Mouse (Mus musculus) C2C12 (cell line): ENCODE results near the gene Gm5089. TPM values are rescaled to one million over a fixed set of nuclear protein-coding genes. Genes with fewer than 3 reads are reported as not detected.

Experiments used
- H3K27me3 ChIP-seq: one replicate; pipeline ENCODE4 v1.6.1; 2011; ENCODE audit not compliant: control insufficient read depth, insufficient read depth, insufficient read length
- H3K36me3 ChIP-seq: one replicate; pipeline ENCODE4 v1.6.1; 2011; ENCODE audit not compliant: control insufficient read depth, insufficient read depth
- H3K4me3 ChIP-seq: one replicate; pipeline ENCODE4 v1.5.1; 2011; ENCODE audit warnings: mild to moderate bottlenecking, control low read depth; ENCODE audit not compliant: poor library complexity, insufficient read depth, severe bottlenecking
- H3K79me2 ChIP-seq: one replicate; pipeline ENCODE4 v1.6.1; 2011; ENCODE audit not compliant: control insufficient read depth, insufficient read depth
- H3K79me3 ChIP-seq: one replicate; pipeline ENCODE4 v1.6.1; 2011; ENCODE audit warnings: low read depth, control low read depth
- H3ac ChIP-seq: one replicate; pipeline ENCODE3; 2011; ENCODE audit warnings: low read depth; ENCODE audit not compliant: control insufficient read depth, insufficient read length
- CEBPB ChIP-seq: IDR thresholded peaks from one replicate; pipeline ENCODE4 v1.6.1; 2011; ENCODE audit warnings: low read depth, mild to moderate bottlenecking, control low read depth, moderate library complexity
- CTCF ChIP-seq: IDR thresholded peaks from one replicate; pipeline ENCODE4 v1.5.1; 2011; ENCODE audit not compliant: control insufficient read depth, insufficient read depth, insufficient read length
- FOSL1 ChIP-seq: IDR thresholded peaks from one replicate; pipeline ENCODE4 v1.8.0; 2011; ENCODE audit warnings: mild to moderate bottlenecking, low read length; ENCODE audit not compliant: poor library complexity, insufficient read depth, severe bottlenecking
- MAX ChIP-seq: IDR thresholded peaks from one replicate; pipeline ENCODE4 v1.6.1; 2011; ENCODE audit warnings: mild to moderate bottlenecking, control low read depth
- MYOD1 ChIP-seq: IDR thresholded peaks from one replicate; pipeline ENCODE4 v1.6.1; 2011; ENCODE audit warnings: low read depth; ENCODE audit not compliant: control insufficient read depth, insufficient read length
- MYOG ChIP-seq: IDR thresholded peaks from one replicate; pipeline ENCODE4 v1.6.1; 2011; ENCODE audit not compliant: control insufficient read depth, insufficient read length; ENCODE audit errors: extremely low read depth
- USF1 ChIP-seq: IDR thresholded peaks from one replicate; pipeline ENCODE4 v1.6.1; 2011; ENCODE audit warnings: low read depth, mild to moderate bottlenecking, control low read depth, moderate library complexity
- polyA plus RNA-seq: library from polyadenylated mRNA; unstranded; fragments of >200 nt; fragmentation: generic; extraction: Trizol; gene quantifications from one replicate; pipeline ENCODE4 v1.2.1, GENCODE M21; 2012; ENCODE audit warnings: missing spikeins

The Gm5089 gene
- polyA plus RNA-seq, 1 experiment, result not detected

DNA sequence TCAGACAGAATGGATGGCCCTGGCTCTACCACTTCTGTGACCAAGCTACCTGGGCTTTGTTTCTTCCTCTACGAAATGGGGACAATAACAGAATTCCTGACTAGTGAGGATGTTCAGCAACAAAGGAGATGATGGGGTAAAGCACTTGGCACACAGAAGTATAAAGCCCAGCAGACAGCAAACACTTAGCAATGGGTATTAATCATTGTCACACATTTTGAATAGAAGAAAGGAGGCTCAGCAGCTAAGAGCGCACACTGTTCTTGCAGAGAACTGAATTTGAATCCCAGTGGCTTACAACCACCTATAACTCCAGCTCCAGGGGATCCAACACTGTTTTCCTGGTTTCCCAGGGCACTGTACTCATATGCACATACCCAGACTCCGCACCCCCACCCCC lies 23.3 kb downstream of the Gm5089 start:
- TF ChIP-seq MAX (no peak), CEBPB (no peak), MYOD1 (no peak), CTCF (no peak), USF1 (no peak), FOSL1 (no peak), MYOG (no peak)
- Histone ChIP-seq H3K79me3 (no peaks in the 10 kb centered on the region), H3ac (no peak overlapping the region), H3K27me3 (no peaks in the 10 kb centered on the region), H3K36me3 (no peaks in the 10 kb centered on the region), H3K79me2 (no peaks in the 10 kb centered on the region), H3K4me3 (no peak overlapping the region)

DNA sequence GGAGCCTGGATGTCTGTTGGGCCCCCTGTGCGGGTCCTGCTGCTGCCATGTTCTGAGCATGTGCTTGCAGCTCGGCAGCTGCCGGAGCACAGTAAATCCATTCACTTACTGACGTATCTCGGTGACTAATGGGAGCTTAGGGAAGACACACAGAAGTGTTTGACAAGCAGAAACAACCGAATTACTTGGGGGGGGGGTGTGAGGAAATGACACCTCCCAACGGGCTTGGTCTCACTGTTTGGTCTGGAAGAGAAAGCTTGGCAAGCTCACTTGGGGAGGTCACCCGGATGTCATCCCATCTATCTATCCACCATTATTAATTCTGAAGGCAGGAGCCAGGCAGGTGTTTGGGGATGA lies 23.7 kb downstream of the Gm5089 start:
- no peak for TF ChIP-seq MYOD1
- TF ChIP-seq CTCF, result no peak
- TF ChIP-seq MYOG, result no peak
- TF ChIP-seq FOSL1, result no peak
- TF ChIP-seq CEBPB, result no peak
- no peak for TF ChIP-seq MAX
- TF ChIP-seq USF1, result no peak
- Histone ChIP-seq H3K79me3 (no peaks in the 10 kb centered on the region), H3K4me3 (no peak overlapping the region), H3K79me2 (no peaks in the 10 kb centered on the region), H3ac (no peak overlapping the region), H3K36me3 (no peaks in the 10 kb centered on the region), H3K27me3 (no peaks in the 10 kb centered on the region)

DNA sequence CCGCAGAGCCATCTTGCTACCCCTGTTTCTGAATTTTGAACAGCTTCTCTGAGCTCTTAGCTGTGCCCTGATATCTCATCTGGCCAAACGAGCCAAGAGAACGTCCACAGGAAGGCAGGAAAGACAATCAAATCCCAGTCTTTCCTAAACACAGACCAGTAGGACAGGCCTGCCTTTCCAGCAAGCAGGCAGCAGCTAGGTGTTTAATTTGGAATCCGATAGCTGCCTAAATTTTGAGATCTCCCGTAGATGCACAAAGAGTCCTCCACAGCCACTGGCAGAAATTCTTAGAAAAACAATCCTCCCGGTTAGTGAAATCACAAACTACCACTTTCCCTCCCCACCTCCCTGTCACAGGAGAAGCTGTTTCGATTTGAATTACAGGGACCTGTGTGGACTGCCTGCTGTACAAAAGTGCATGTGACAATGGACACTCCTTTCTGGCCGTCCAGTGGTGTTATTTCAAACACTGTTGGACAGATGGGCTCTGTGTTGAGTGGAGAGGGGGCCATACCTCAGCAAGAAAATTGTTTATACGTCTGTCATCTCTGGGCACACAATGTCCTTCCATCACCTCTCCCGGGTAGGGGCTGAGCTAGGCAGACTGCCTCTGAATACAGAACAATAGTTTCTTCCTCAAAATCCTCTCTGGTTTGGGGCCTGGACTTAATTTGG lies 24.2 kb downstream of the Gm5089 start:
- TF ChIP-seq MAX (no peak), FOSL1 (no peak), MYOD1 (no peak), CTCF (no peak), MYOG (no peak), CEBPB (no peak), USF1 (no peak)
- no peaks in the 10 kb centered on the region for H3K79me2 ChIP-seq
- no peak overlapping the region for H3K4me3 ChIP-seq
- no peaks in the 10 kb centered on the region for H3K36me3 ChIP-seq
- H3K79me3 ChIP-seq, result no peaks in the 10 kb centered on the region
- no peaks in the 10 kb centered on the region for H3K27me3 ChIP-seq
- H3ac ChIP-seq, result no peak overlapping the region

DNA sequence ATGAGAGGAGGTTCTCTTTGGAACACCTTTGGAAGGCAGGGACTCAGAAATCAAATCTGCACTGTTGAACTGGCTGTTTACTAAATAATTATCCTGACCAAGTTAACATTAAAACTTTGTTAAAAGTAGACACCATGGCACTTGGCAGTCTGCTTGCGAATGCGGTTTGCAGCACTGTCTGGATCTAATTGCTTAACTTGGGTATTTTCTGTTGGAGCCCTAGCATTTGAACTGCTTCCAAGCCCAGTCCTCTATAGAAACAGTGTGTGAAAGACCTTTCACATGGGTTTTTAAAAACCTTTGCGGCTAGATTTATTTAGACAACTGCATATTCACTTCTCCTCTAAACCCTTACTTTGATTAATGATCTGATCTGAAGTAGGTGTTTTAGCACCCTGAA lies 26.5 kb downstream of the Gm5089 start:
- H3K36me3 ChIP-seq, result no peaks in the 10 kb centered on the region
- H3ac ChIP-seq, result no peak overlapping the region
- no peak overlapping the region for H3K4me3 ChIP-seq
- H3K27me3 ChIP-seq, result peaks cover 5% of the 10 kb centered on the region
- TF ChIP-seq USF1, result no peak
- TF ChIP-seq MYOG, result no peak
- TF ChIP-seq MYOD1, result no peak
- no peak for TF ChIP-seq CEBPB
- TF ChIP-seq MAX, result no peak
- TF ChIP-seq FOSL1, result no peak
- no peak for TF ChIP-seq CTCF
- H3K79me3 ChIP-seq, result no peaks in the 10 kb centered on the region
- H3K79me2 ChIP-seq, result no peaks in the 10 kb centered on the region

DNA sequence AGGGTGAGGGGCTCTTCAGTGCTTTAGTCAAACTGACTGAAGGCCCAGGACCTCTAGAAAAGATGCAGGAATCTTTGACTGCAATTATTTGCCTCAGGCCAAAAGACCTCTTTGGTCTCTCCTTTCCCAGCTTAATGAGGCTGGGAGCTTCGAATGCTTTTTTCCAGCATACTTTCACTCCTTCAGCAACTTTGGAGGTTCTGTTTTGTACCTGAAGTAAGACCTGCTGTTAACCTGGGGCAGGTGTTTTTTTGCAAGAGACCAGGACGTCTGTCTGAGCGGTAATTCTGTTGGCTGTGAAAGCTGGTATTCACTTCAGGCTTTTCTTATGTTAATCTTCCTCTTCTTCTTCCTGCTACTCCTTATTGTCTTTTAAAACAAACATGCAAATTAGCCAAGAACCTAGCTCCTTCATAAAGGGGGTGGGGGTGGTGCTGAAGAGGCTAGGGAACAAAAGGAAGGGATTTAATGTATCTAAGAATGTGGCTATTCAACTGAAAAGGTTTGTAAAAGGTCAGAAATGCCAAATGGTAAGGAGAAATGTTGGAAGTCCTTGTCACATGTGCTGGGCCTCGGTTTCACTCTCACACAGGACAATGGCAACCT lies 34.6 kb downstream of the Gm5089 start:
- Histone ChIP-seq H3K4me3 (no peak overlapping the region), H3K79me3 (no peaks in the 10 kb centered on the region), H3K36me3 (no peaks in the 10 kb centered on the region), H3ac (no peak overlapping the region), H3K27me3 (peaks cover 4% of the 10 kb centered on the region), H3K79me2 (no peaks in the 10 kb centered on the region)
- TF ChIP-seq USF1 (no peak), CEBPB (no peak), MYOD1 (no peak), MAX (no peak), MYOG (no peak), FOSL1 (no peak)

DNA sequence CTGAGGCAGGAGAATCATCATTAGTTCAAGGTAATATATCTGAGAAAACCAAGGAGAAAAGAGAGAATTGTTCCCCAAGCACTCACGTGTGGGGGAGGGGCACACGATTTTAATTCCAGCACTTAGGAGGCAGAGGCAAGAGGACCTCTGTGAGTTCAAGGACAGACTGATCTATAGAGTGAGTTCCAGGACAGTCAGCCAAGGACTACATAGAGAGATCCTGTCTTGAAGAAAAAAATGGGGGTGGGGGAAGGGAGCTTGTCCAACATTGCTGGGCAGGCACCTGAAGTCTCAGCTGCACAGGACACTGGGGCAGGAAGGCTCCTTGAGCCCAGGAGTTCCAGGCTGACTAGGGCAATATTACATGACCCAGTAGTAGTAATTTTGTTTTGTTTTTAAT lies 36.1 kb downstream of the Gm5089 start:
- no peaks in the 10 kb centered on the region for H3K79me3 ChIP-seq
- no peaks in the 10 kb centered on the region for H3K27me3 ChIP-seq
- no peak overlapping the region for H3ac ChIP-seq
- TF ChIP-seq CEBPB, result no peak
- TF ChIP-seq MAX, result no peak
- no peak for TF ChIP-seq MYOG
- H3K36me3 ChIP-seq, result no peaks in the 10 kb centered on the region
- no peak overlapping the region for H3K4me3 ChIP-seq
- no peaks in the 10 kb centered on the region for H3K79me2 ChIP-seq
